Mouse (Mus musculus): ENCODE measurements around the gene Rnf135.

DNA sequence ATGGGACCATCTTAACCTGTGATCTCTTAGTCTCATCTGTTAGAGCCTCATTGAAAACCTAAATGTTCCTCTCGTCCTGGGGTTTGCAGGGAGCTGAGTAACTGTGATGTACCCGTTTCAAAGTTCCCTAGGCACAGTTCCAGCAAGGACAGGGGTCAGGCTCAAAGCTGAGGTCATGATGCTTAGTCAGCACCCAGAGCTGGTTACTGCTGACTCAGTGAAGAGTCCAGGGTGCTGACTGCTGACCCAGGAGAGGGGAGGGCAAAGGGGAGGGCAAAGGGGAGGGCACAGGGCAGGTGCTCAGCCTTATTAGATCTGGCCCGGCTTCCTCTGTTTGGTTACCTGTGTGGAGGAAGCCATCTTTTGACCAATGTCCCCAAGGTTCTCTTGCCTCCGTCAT lies 11.8 kb upstream of the Rnf135 start:
- TF ChIP-seq CTCF (IDR thresholded peaks at IDR 0.05; ENCODE audit: insufficient read depth, low read depth, low read length) (no peak), POLR2A (IDR thresholded peaks at IDR 0.05; ENCODE audit: insufficient read depth, low read depth, low read length) (no peak)
